Mouse (Mus musculus): ENCODE measurements around the gene Nxpe5. TPM values are rescaled to one million over a fixed set of nuclear protein-coding genes. Genes with fewer than 3 reads are reported as not detected.
"Not testable (repeated sequence)": the region's sequence is repeated elsewhere in the genome, so short reads cannot be mapped to it uniquely, and the experiment has no call there.

Nxpe5 gene
- polyA plus RNA-seq, 2 experiments = 0.09 to 0.23 TPM

GRCm38 (mm10) chr5:138207873-138208272, 17.8 kb upstream of the Nxpe5 start:
- no peak for ATAC-seq (ENCODE audit: insufficient read depth)
- DNase-seq (ENCODE audit: low read depth in 3 of 3, low spot score in 3 of 3) = no peak
- Histone ChIP-seq H3K9ac (replicated peaks) (no peak overlapping the region), H3K4me1 (replicated peaks; ENCODE audit: control insufficient read depth in 2 of 2, insufficient read depth in 2 of 2, low read length in 1 of 2) (no peaks in the 10 kb centered on the region), H3K27me3 (ENCODE audit: control insufficient read depth, insufficient read depth, low read length) (no peaks in the 10 kb centered on the region), H3K36me3 (replicated peaks; ENCODE audit: control insufficient read depth, insufficient read depth, low read depth) (no peaks in the 10 kb centered on the region), H3K9me3 (ENCODE audit: control insufficient read depth, low read length) (no peaks in the 10 kb centered on the region; the same call in 1 of the 2 replicates), H3K4me2 (ENCODE audit: low read depth) (no peak overlapping the region), H3K4me3 (ENCODE audit: insufficient read depth in 1 of 2, low read depth in 2 of 2, low read length in 2 of 2) (no peak overlapping the region), H3K27ac (no peak overlapping the region)
- TF ChIP-seq CTCF (IDR thresholded peaks at IDR 0.05; ENCODE audit: low read depth) (no peak), EP300 (IDR thresholded peaks at IDR 0.05; ENCODE audit: low read depth) (no peak)
- WGBS (ENCODE audit: insufficient replicate concordance) = 70% methylated on average over 4 of the region's 4 CpGs

- WGBS (ENCODE audit: insufficient replicate concordance) = 87% methylated on average over 13 of the region's 13 CpGs
- H3K4me3 ChIP-seq (ENCODE audit: insufficient read depth in 1 of 2, low read depth in 2 of 2, low read length in 2 of 2); DNase-seq (ENCODE audit: low read depth in 3 of 3, low spot score in 3 of 3); H3K27me3 ChIP-seq (ENCODE audit: control insufficient read depth, insufficient read depth, low read length); H3K9ac ChIP-seq (replicated peaks); ATAC-seq (ENCODE audit: insufficient read depth); H3K4me2 ChIP-seq (ENCODE audit: low read depth); H3K36me3 ChIP-seq (replicated peaks; ENCODE audit: control insufficient read depth, insufficient read depth, low read depth); H3K27ac ChIP-seq; H3K4me1 ChIP-seq (replicated peaks; ENCODE audit: control insufficient read depth in 2 of 2, insufficient read depth in 2 of 2, low read length in 1 of 2); H3K9me3 ChIP-seq (ENCODE audit: control insufficient read depth, low read length): not testable (repeated sequence)
These were observed 9.1 kb upstream of the Nxpe5 start for GRCm38 (mm10) chr5:138216632-138217031.

- no peak overlapping the region for H3K27ac ChIP-seq
- WGBS (ENCODE audit: insufficient replicate concordance) = 51% methylated on average over 2 of the region's 2 CpGs
- no peak overlapping the region for H3K9ac ChIP-seq (replicated peaks)
- no peaks in the 10 kb centered on the region for H3K4me1 ChIP-seq (replicated peaks; ENCODE audit: control insufficient read depth in 2 of 2, insufficient read depth in 2 of 2, low read length in 1 of 2)
- no peak for ATAC-seq (ENCODE audit: insufficient read depth)
- TF ChIP-seq CTCF (IDR thresholded peaks at IDR 0.05; ENCODE audit: low read depth) = no peak
- no peak for TF ChIP-seq EP300 (IDR thresholded peaks at IDR 0.05; ENCODE audit: low read depth)
- no peaks in the 10 kb centered on the region for H3K36me3 ChIP-seq (replicated peaks; ENCODE audit: control insufficient read depth, insufficient read depth, low read depth)
- no peak overlapping the region for H3K4me2 ChIP-seq (ENCODE audit: low read depth)
- no peak for DNase-seq (ENCODE audit: low read depth in 3 of 3, low spot score in 3 of 3)
- no peaks in the 10 kb centered on the region for H3K9me3 ChIP-seq (ENCODE audit: control insufficient read depth, low read length)
- H3K4me3 ChIP-seq (ENCODE audit: insufficient read depth in 1 of 2, low read depth in 2 of 2, low read length in 2 of 2) = no peak overlapping the region
- no peaks in the 10 kb centered on the region for H3K27me3 ChIP-seq (ENCODE audit: control insufficient read depth, insufficient read depth, low read length)
These were observed 5.8 kb upstream of the Nxpe5 start for GRCm38 (mm10) chr5:138219864-138220263.

- 18% methylated on average over 4 of the region's 4 CpGs for WGBS (ENCODE audit: insufficient replicate concordance)
- ATAC-seq (ENCODE audit: insufficient read depth) = no peak
- H3K4me2 ChIP-seq (ENCODE audit: low read depth) = no peak overlapping the region
These were observed 3.6 kb upstream of the Nxpe5 start for GRCm38 (mm10) chr5:138222111-138222510.

GRCm38 (mm10) chr5:138223287-138223686, 2.4 kb upstream of the Nxpe5 start:
- no peaks in the 10 kb centered on the region for H3K9me3 ChIP-seq (ENCODE audit: control insufficient read depth, low read length)
- ATAC-seq (ENCODE audit: insufficient read depth) (no peak), DNase-seq (ENCODE audit: low read depth in 3 of 3, low spot score in 3 of 3) (no peak)
- H3K4me3 ChIP-seq (ENCODE audit: insufficient read depth in 1 of 2, low read depth in 2 of 2, low read length in 2 of 2) = no peak overlapping the region
- no peak overlapping the region for H3K4me2 ChIP-seq (ENCODE audit: low read depth)
- H3K4me1 ChIP-seq (replicated peaks; ENCODE audit: control insufficient read depth in 2 of 2, insufficient read depth in 2 of 2, low read length in 1 of 2) = peaks cover 0 to 2% of the 10 kb centered on the region in 2 experiments; a peak in 1 of 4 replicates
- H3K27me3 ChIP-seq (ENCODE audit: control insufficient read depth, insufficient read depth, low read length) = no peaks in the 10 kb centered on the region
- no peak overlapping the region for H3K27ac ChIP-seq
- no peaks in the 10 kb centered on the region for H3K36me3 ChIP-seq (replicated peaks; ENCODE audit: control insufficient read depth, insufficient read depth, low read depth)
- TF ChIP-seq EP300 (IDR thresholded peaks at IDR 0.05; ENCODE audit: low read depth) = no peak
- TF ChIP-seq CTCF (IDR thresholded peaks at IDR 0.05; ENCODE audit: low read depth) = no peak
- no peak overlapping the region for H3K9ac ChIP-seq (replicated peaks)
- WGBS (ENCODE audit: insufficient replicate concordance) = 48% methylated on average over 3 of the region's 3 CpGs

More at GRCm38 (mm10) chr5:138222111-138222510, 3.6 kb upstream of the Nxpe5 start:
- peak; percentile 85 for TF ChIP-seq CTCF (IDR thresholded peaks at IDR 0.05; ENCODE audit: low read depth)
- no peak for TF ChIP-seq EP300 (IDR thresholded peaks at IDR 0.05; ENCODE audit: low read depth)
- Histone ChIP-seq H3K4me1 (replicated peaks; ENCODE audit: control insufficient read depth in 2 of 2, insufficient read depth in 2 of 2, low read length in 1 of 2) (0 out of 4 replicates have a peak, but pooled peaks cover 0 to 1% of the 10 kb centered on the region in 2 experiments), H3K27me3 (ENCODE audit: control insufficient read depth, insufficient read depth, low read length) (no peaks in the 10 kb centered on the region), H3K9me3 (ENCODE audit: control insufficient read depth, low read length) (no peaks in the 10 kb centered on the region), H3K4me3 (ENCODE audit: insufficient read depth in 1 of 2, low read depth in 2 of 2, low read length in 2 of 2) (no peak overlapping the region), H3K36me3 (replicated peaks; ENCODE audit: control insufficient read depth, insufficient read depth, low read depth) (no peaks in the 10 kb centered on the region), H3K9ac (replicated peaks) (no peak overlapping the region), H3K27ac (no peak overlapping the region)
- DNase-seq (ENCODE audit: low read depth in 3 of 3, low spot score in 3 of 3) = peak; percentile 38 to 55 (median 52)

All from liver, embryonic 14.5 days (tissue).